Mouse (Mus musculus) ES-CJ7 (cell line): ENCODE results near the gene Lgals2.
"Not testable (repeated sequence)": the region's sequence is repeated elsewhere in the genome, so short reads cannot be mapped to it uniquely, and the experiment has no call there.

ENCODE experiments used
- DNase-seq: peaks from one replicate; pipeline ENCODE4 v3.0.0; 2011; ENCODE audit warnings: low read depth, low spot score

Gene Lgals2

GRCm38 (mm10) chr15:78855303-78855965 lies at the start of gene Lgals2:
Gene Lgals2 (minus strand): TSS chr15:78855529.
- no peak for DNase-seq

DNA sequence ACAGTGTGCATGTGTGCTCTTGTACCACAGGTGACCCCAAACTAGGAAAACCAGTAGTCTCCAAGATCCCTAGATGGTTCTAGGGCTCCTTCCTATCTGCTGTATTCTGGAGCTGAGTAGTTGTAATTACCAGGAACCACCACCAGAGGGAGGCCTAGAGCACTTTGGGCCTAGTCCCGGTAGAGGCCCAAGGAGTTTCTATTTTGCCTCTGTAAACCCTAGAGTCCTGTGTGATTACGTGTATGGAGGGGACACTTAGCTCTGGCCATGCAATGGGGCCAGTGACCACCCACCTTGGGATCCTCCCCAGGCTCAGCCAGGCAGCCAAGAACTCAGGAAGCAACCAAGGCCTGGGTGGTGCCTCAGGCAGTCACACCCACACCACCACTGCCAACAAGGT lies 47.9 kb upstream of the Lgals2 start:
- DNase-seq, result peak; percentile 80

- no peak for DNase-seq
Observed at GRCm38 (mm10) chr15:78901422-78901789, 46.1 kb upstream of the Lgals2 start.

DNA sequence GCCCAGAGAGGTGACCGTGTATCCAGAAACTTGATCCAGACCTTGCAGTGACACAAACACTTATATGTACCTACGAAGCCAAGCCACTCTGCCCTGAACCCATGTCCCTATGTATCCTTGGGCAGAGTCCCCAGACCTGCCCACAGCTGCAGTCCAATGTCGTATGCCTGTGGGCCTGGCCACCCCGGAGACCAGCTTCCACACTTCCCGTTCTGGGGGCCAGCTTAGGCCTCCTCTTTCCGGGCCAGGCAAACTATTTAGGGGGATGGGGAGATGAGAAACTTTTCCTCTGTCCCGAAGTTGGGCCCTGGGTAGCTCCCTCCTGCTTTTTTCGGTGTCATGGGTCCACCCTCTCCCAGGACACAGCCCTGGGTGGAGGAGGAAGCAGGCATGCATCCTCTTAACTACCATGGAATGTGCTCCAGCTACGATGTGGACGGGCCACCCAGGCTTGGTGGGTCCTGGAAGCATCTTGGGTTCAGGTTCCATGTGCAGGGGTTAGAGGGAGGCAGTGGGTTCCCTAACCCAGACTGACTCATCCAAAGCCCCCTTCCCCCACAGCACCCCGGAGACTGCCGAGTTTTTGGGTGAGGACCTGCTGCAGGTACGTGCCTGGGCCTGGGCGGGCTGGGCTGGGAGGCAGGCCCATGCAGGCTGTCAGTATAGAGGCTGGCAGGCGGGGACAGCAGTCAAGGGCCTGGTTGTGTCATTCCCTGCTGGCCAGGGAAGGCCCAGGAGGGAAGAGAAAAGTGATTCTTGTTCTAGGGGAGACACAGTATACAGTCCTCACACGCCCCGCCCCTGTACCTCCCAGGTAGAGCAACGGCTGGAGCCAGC lies 45.5 kb upstream of the Lgals2 start:
- DNase-seq, result no peak

DNA sequence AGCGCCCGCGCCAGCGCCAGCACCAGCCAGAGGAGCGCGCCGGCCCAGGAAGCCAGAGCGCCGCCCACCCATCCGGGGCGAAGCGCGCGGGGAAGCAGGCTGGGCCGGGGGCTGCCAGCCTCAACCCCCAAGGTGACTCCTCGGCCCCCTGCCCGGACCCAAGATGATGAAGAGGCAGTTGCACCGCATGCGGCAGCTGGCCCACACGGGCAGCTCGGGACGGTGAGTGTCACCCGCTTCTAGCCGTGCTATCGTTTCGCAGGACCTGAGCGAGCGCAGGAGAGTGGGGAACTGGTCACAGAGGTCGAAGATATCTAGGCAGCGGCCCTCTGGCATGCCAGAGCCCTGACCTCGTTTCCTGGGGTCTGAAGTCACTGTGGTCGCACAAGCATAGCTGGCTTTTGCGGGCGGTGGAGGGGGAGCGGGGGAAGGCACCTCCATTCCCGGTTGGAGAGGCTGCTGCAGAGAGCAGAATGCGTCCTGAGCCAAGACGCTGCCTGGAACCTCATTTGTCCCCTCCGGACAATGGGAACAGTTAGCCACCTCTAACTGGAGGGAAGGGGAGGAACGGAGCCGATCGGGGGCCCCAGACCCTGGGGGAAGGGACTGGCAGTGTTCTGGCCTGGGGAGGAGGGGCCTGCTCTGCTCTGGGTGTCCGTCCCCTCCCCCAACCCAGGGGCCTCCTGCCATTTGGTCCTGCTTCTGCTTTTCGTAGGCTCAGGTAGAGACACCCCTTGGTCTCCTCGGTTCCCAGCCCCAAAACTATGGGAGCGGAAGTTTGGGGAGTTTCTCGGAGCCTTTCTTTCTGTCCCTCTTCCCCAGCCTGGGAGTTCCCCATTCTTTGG lies 44.6 kb upstream of the Lgals2 start, which contains the start of gene Sh3bp1:
TSS of gene Sh3bp1 (plus strand) at position 29 of the 845 bp plus-strand sequence.
- peak; percentile 57 for DNase-seq

DNA sequence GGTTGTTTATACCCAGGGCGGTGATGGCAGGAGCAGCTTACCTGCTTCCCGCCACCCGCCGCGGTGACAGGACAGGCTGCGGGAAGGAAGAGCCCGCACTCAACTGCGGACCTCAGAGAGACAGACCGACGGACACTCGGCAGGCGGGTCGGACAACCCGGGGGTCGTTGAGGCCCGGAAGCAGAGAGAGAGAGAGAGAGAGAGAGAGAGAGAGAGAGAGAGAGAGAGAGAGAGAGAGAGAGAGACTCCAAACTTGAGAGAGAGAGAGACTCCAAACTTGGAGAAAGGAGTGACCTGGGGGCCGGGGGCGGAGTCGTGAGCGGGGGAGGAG lies 44.0 kb upstream of the Lgals2 start, which contains the start of gene Gm49510:
TSS of gene Gm49510 (plus strand) at position 259 of the 331 bp plus-strand sequence.
- DNase-seq, result no peak

DNA sequence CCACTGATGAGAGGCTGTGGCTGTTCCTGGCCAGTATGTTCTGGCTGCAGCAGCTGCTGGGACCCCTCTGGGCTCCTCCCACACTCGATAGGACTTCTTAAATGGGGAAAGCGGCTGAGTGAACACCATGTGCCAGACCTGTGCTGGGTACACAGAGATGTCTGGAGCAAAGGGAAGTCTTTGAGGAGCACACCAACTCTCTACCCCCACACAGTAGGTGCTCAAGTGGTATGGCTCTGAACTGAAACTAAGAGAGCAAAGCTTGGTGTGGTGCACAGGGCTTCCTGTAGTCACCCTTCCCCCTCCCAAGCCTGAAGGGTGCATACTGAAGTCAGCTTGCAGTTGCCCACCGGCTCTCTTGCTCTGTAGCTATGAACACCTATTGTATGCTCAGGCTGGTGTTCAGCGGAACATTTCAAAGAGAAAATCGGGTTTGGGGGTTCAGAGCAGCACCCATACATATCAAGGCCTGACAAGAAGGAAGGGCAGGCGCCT lies 43.2 kb upstream of the Lgals2 start:
- DNase-seq, result peak; percentile 70

DNA sequence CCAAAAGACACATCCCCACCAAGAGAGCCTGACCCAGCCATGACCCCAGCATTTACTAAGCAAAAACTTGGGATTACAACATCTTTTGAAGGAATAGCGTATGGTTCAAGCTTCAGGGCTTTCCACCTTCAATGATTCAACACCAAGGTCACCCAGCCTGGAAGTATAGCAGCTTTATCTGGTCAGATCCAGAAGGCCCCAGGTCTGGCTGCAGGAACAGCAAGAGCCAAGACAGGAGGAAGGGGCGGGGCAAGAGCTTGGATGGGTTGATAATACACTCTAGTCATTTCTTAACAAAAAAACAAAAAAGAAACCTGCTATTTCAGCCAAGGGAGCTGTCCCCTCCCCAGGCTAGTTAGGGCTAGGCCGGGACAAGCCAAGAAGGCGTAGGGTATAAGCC lies 42.2 kb upstream of the Lgals2 start:
- DNase-seq, result peak; percentile 90

- DNase-seq, result peak; percentile 86
Observed at GRCm38 (mm10) chr15:78896149-78896548, 40.8 kb upstream of the Lgals2 start.

DNA sequence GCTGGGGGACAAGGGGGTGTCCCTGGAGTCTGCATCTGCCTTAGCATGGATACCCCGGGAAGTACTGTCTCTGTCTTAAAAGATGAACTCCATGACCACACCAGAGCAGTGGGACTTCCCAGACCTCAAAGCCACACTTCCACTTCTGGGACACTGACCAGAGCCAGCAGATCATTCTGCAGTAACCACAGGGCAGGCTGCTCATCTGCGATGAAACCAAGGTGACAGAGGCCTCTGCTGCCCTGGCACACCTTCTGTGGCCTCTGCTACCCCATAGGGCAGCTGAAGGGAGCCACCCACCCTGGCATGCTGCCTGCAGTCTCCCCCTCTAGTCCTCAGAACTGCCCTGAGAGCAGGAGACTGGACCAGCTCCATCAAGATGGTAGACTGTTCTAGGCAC lies 40.4 kb upstream of the Lgals2 start:
- no peak for DNase-seq

- no peak for DNase-seq
Observed at GRCm38 (mm10) chr15:78894726-78895125, 39.4 kb upstream of the Lgals2 start.

- DNase-seq, result no peak
Observed at GRCm38 (mm10) chr15:78892440-78892839, 37.1 kb upstream of the Lgals2 start.

DNA sequence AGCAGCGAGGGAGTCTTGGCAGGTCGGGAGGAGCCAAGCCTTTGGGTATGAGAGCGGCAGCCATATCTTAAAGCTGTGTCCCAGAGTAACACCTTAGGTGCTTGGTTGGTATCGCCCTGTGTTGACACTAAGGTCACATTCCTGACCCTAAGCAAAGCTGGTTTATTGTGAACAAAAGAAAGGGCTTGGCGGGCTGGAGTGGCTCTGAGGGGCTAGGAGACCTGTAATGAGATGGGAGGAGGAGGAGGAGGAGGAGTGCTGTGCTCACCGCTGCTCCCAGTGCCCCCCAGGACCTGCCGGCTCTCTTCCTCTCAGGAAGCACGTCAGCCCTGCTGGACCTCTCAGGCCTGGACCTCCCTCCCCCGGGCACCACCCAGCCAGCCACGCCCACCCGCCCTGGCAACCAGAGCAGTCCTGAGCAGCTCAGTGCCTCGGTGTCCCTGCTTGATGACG lies 34.1 kb upstream of the Lgals2 start:
- peak; percentile 59 for DNase-seq

- no peak for DNase-seq
Observed at GRCm38 (mm10) chr15:78881828-78882227, 26.5 kb upstream of the Lgals2 start.

- DNase-seq, result no peak
Observed at GRCm38 (mm10) chr15:78880432-78880831, 25.1 kb upstream of the Lgals2 start.

DNA sequence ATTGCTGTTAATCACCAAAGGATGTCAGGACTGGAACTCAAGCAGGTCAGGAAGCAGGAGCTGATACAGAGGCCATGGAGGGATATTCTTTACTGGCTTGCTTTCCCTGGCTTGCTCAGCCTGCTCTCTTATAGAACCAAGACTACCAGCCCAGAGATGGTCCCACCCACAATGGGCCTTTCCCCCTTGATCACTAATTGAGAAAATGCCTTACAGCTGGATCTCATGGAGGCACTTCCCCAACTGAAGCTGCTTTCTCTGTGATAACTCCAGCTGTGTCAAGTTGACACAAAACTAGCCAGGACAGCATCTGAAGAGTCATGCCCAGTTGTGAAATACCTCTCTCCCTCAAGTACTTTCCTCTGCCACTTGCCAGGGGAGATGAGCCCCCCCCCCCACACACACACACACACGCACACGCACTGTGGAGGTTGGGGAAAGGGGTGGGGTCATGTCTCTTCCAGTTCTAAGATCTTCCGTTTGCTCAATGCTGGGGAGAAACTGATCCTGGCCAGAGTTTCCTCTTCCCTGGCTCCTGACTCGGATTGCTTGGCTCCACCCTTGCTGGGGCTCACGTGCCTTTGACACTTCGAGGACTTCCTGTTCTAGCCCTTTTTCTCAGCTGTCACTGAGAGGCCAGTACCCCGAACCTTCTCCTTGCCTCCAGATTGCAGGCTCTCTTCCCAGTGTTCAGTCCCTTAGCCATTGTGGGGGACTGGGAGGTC lies 23.6 kb upstream of the Lgals2 start:
- not testable (repeated sequence) for DNase-seq

DNA sequence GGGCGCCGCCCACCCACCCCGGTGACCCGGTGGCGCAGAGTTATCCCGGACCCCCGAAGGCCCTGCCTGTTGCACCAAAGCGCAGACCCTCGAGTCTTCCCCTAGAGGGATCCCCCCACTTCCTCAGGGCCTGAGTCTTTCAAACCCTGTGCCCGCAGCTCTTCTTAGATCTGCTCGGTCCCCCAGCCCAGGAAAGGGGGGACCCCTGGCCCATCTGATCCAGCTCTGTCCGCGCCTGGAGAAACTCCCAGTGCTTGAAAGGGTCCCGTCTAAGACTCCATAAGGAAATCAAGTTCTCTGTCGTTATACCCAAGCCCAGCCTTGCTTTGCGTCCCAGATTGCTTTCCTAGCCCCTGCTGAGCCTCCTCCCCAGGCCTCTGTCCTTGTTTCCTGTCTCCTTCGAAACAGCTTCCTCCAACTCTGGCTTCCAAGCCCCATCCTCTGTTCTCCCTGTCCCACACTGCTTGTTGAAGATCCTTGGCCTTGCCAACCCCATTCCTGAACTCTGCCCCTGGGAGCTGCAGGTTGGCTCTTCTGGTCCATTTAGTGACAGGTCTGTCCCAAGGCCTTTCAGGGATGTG lies 22.6 kb upstream of the Lgals2 start:
- DNase-seq, result no peak

DNA sequence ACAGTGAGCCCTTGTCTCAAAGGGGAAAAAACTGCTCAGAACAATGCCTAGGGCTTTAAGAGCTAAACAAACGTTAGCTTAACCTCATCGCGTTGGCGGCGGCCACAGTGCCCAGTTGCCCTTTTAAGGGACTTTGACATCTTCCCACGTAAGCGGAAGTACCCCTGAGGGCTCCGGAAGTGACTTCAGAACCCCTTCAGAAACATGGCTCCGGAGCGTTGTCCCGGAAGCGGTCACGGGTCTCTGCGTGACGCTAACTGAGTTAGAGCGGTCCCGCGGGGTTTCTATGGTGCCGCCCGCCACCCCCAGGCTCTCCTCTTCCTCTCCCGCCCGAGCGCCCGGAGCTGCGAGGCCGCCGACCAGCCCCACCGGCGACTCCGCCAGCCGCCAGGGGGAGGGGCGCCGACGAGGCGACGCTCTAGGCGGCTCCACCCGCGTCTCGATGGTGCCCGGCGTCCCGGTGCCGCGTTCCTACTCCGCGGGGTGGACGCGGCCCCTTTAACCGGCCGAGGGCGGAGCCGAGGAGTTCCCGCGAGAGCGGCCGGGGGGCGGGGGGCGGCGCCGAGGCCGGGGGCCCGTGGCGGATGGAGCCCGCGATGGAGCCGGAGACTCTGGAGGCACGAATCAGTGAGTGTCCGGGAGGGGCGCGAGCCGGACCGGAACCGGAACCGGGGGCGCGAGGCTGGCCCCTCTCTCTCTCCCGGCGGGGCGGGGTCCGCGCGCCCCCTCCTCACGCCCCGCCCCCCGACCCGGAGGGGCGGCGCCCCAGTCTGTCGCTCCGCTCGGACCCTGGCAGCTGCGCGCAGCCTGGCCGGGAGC lies 21.9 kb upstream of the Lgals2 start, which contains the start of gene Gga1:
TSS of gene Gga1 (plus strand) at position 200 of the 819 bp plus-strand sequence.
- peak; percentile 96 for DNase-seq

DNA sequence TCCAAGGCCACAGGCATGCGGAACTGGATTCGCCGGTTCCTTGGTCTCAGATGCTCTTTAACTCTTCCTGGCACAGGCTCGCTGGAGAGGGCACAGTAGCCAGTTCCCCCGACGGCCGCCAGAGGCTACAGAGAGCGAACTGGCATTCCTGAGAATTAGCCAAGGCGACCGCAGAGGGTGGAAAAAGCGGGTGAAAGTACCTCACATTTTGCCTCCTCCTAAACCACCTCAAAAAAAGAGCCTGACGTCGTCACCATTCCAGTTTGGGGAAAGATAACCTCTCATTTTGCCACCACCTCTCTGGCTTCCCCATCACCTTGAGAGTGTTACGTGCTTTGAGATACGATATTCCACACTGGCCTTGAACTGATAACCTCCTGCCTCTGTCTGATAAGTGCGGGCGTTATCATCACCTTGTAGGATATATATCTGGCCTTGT lies 20.9 kb upstream of the Lgals2 start:
- peak; percentile 86 for DNase-seq

DNA sequence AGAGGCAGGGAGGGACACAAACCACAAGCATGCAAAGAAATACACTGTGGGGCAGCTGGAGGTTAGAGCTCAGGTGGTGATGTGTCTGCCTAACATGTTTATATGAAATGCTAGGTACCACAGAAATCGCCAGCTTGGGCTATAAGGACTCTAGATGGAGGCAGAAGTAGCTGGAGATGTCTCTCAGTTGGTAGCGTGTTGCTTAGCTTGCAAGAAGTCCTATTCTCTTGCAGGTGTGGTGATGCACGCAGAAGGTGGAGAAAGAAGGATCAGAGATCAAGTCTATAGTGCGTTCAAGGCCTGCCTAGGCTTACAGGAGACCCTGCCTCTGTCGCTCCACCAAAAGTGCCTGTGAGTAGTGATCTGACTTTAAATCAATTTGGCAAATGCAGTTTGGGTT lies 20.2 kb upstream of the Lgals2 start:
- DNase-seq, result no peak
